Mouse (Mus musculus): ENCODE data around the gene Pmepa1. TPM values are rescaled to one million over a fixed set of nuclear protein-coding genes. Genes with fewer than 3 reads are reported as not detected.

Pmepa1 gene
- polyA plus RNA-seq, 1 experiment from 2014 or later = 4.1 TPM

DNA sequence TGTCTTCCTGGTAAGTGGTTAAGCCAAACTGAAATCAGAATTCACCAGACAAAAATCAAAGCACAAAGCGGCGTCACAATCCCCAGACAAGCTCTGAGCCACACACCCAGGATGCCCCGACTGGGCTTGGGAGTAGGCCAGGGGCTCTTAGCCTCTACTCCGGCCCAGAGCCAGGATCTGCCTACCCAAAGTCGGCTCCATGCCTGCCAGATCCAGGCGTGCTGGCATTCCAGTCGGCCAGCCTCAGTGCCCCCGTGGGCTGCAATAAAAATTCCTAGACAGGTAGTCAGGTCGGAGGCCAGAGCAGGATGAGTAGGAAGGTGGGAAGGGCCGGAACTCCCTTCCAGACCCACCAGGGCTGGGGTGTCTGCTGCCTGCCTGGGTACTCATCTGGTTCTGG lies 14.8 kb downstream of the Pmepa1 start:
- WGBS = 54% methylated on average over 10 of the region's 10 CpGs
- Histone ChIP-seq H3K9ac (ENCODE audit: low read length) (no peak overlapping the region), H3K4me1 (ENCODE audit: control insufficient read depth, insufficient read depth, low read length) (peaks cover 84% of the 10 kb centered on the region), H3K27me3 (ENCODE audit: control insufficient read depth, insufficient read depth, low read length) (no peaks in the 10 kb centered on the region), H3K36me3 (ENCODE audit: control insufficient read depth, insufficient read depth) (no peaks in the 10 kb centered on the region), H3K9me3 (replicated peaks; ENCODE audit: control insufficient read depth, low read length) (no peaks in the 10 kb centered on the region), H3K4me2 (ENCODE audit: low read depth, low read length) (no peak overlapping the region), H3K27ac (ENCODE audit: low read length) (peak overlapping the region; percentile 15; the same call in 1 of the 2 replicates), H3K4me3 (ENCODE audit: low read length) (no peak overlapping the region)
- ATAC-seq (replicated peaks; ENCODE audit: extremely low read depth, insufficient read depth, low FRiP score) = no peak

DNA sequence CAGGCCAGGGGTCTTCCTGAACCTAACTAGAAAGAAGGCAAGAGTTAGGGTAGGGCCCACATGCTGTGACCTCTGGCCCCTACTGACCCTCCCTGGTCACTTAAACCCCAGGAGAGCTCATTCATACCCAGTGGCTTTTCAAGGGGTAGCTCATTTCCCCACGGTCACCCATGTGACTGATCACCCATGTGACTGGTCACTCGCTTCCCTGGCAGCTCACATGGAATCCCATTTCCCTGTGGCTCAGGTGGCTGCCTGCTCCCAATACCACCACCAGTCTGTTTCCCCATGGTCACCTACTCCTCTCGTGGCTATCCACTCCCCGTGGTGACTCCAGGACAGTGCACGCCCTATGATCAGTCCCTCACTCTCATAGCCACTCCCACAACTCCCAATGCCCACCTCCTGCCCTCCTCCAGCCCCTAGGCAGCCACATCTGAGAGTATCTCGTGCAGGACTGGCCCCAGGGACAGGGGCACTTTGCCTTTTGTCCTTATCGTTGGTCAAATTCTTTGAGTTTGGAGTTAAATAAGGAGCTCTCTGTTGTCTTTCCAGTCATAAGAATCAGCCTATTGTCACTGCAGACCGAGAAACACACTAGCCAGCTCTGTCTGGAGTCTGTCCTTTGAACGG lies 17.8 kb downstream of the Pmepa1 start:
- H3K9me3 ChIP-seq (replicated peaks; ENCODE audit: control insufficient read depth, low read length) = no peaks in the 10 kb centered on the region
- peak overlapping the region; percentile 80 for H3K27ac ChIP-seq (ENCODE audit: low read length)
- no peaks in the 10 kb centered on the region for H3K27me3 ChIP-seq (ENCODE audit: control insufficient read depth, insufficient read depth, low read length)
- H3K4me2 ChIP-seq (ENCODE audit: low read depth, low read length) = no peak overlapping the region
- no peak for ATAC-seq (replicated peaks; ENCODE audit: extremely low read depth, insufficient read depth, low FRiP score)
- H3K4me1 ChIP-seq (ENCODE audit: control insufficient read depth, insufficient read depth, low read length) = peaks cover 85% of the 10 kb centered on the region
- no peak overlapping the region for H3K4me3 ChIP-seq (ENCODE audit: low read length)
- no peak overlapping the region for H3K9ac ChIP-seq (ENCODE audit: low read length)
- WGBS = 41% methylated on average over 9 of the region's 9 CpGs
- no peaks in the 10 kb centered on the region for H3K36me3 ChIP-seq (ENCODE audit: control insufficient read depth, insufficient read depth)

DNA sequence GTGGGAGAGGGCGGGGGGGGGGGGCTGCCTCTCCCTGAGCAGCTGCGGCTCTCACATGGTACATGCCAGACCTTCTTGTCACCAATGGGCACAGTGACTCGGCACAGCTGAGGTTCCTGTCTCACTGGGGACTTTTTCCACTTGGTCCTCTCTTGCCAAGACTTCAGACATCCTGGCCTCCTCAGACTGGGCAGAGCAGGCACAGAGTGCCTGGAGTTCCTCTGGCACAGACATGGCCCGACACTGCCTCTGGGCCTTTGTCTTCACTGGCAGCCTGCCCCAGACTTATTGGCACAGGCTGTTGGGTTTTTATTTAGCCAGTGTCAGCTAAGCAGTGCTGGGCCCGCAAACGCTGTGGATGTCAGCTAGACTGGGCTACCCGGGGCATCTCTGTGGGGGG lies 18.7 kb downstream of the Pmepa1 start:
- Histone ChIP-seq H3K4me2 (ENCODE audit: low read depth, low read length) (0 out of 2 replicates have a peak overlapping the region, but pooled peaks have one; percentile 22), H3K27ac (ENCODE audit: low read length) (peak overlapping the region; percentile 80), H3K27me3 (ENCODE audit: control insufficient read depth, insufficient read depth, low read length) (no peaks in the 10 kb centered on the region), H3K9ac (ENCODE audit: low read length) (no peak overlapping the region), H3K36me3 (ENCODE audit: control insufficient read depth, insufficient read depth) (no peaks in the 10 kb centered on the region), H3K9me3 (replicated peaks; ENCODE audit: control insufficient read depth, low read length) (no peaks in the 10 kb centered on the region), H3K4me1 (ENCODE audit: control insufficient read depth, insufficient read depth, low read length) (peaks cover 92% of the 10 kb centered on the region), H3K4me3 (ENCODE audit: low read length) (no peak overlapping the region)
- ATAC-seq (replicated peaks; ENCODE audit: extremely low read depth, insufficient read depth, low FRiP score) = peak; percentile 74
- 22% methylated on average over 7 of the region's 7 CpGs for WGBS

DNA sequence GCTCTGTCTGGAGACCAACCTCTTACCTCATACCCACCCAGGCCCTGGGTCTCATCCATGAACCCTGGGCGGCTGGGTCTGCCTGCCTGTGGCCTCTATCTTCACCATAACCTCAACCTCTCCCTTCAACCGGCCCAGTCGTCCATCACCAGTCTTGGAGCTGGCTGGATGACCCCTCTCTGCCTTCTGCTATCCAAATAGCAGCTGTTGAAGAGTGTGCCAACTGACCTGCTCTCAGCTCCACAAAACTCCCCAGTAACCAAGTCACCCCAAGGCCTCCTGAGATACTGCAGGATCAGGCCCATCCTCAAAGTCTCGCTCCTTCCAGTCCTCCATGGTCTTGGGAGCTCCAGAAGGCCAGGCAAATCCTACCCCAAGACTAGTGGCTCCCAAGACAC lies 19.8 kb downstream of the Pmepa1 start:
- Histone ChIP-seq H3K36me3 (ENCODE audit: control insufficient read depth, insufficient read depth) (no peaks in the 10 kb centered on the region), H3K4me1 (ENCODE audit: control insufficient read depth, insufficient read depth, low read length) (peaks cover 97% of the 10 kb centered on the region), H3K9ac (ENCODE audit: low read length) (no peak overlapping the region), H3K27me3 (ENCODE audit: control insufficient read depth, insufficient read depth, low read length) (no peaks in the 10 kb centered on the region), H3K4me2 (ENCODE audit: low read depth, low read length) (no peak overlapping the region), H3K9me3 (replicated peaks; ENCODE audit: control insufficient read depth, low read length) (no peaks in the 10 kb centered on the region), H3K4me3 (ENCODE audit: low read length) (no peak overlapping the region), H3K27ac (ENCODE audit: low read length) (0 out of 2 replicates have a peak overlapping the region, but pooled peaks have one; percentile 80)
- ATAC-seq (replicated peaks; ENCODE audit: extremely low read depth, insufficient read depth, low FRiP score) = no peak
- WGBS = 57% methylated on average over 4 of the region's 4 CpGs

DNA sequence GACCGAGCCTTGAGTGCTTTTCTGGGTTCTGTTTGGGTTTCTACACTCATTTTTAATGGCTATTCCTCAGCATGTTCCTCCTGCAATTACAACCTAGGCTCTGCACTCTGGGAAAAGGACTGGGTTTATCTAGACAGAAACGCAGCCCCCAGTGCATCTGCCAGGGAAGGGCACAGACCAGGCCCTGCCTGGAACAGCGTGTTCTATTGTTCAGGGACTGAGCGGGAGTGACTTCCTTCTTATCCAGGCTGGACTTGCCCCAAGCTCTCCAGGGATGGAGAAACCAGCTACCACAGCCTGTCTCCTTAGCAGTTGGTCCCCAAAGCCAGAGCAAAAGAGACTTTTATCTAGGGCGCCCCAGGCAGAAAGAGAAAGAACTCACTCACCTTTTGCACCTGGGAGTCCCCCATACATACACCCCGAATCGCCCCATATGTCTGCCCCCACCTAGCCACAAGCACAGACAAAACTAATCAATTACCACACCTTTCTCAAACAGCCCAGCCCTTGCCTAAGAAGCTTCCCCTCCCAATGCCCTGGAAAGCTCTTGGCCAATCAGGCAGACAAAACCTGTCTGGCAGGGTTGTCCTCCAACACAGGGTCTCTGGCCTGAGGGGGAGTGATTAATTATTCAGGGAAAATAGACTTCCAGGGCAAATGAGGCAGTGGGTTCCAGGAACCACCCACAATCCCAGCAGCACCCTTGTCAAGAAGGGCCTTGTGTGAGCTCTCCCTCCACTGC lies 20.4 kb downstream of the Pmepa1 start:
- Histone ChIP-seq H3K4me1 (ENCODE audit: control insufficient read depth, insufficient read depth, low read length) (peaks cover 97% of the 10 kb centered on the region), H3K36me3 (ENCODE audit: control insufficient read depth, insufficient read depth) (no peaks in the 10 kb centered on the region), H3K9ac (ENCODE audit: low read length) (no peak overlapping the region), H3K27me3 (ENCODE audit: control insufficient read depth, insufficient read depth, low read length) (no peaks in the 10 kb centered on the region), H3K4me3 (ENCODE audit: low read length) (no peak overlapping the region), H3K9me3 (replicated peaks; ENCODE audit: control insufficient read depth, low read length) (no peaks in the 10 kb centered on the region), H3K4me2 (ENCODE audit: low read depth, low read length) (no peak overlapping the region), H3K27ac (ENCODE audit: low read length) (no peak overlapping the region; the same call in 1 of the 2 replicates)
- ATAC-seq (replicated peaks; ENCODE audit: extremely low read depth, insufficient read depth, low FRiP score) = no peak
- 65% methylated on average over 7 of the region's 7 CpGs for WGBS

DNA sequence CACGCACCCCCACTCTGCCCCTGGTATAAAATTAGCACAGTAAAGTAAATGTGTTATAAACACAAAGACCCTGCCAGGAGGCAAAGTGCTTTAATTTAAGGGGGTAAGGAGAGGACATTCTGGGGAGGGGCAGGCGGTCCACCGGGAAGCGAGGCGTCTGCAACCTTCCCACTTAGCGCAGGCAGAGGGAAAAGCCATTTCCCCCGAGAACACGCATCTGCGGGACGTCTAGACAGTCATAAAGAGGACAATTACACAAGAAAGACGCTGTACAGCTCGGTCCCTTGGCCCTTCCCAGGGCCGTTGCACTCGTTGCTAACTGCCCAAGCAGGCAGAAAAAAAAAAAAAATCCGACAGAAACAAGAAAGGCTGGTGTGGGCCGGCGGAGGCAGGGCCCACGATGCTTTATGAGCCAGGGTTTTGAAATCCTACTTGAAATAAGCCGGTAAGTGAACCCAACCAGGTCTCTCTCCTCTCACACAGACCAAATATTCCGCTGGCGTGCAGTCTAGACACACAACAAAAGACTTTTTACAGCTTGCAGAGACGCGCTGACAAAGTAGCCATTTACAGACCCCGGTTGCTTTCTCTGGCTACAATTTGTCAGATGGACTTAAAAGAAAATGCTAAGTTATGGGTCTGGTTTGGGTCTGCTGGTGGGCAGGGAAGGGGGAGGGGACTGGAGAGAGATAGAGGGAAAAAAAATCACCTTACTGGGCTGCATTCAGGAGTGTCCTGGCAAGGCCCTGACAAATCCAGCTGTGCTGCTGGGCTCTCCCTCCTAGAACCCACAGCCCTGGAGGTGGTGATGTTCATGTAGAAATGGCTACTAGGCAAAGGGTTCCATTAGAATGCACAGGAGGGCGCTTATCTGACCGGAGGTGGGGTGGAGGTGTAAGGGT lies 22.3 kb downstream of the Pmepa1 start:
- 42% methylated on average over 26 of the region's 26 CpGs for WGBS
- ATAC-seq (replicated peaks; ENCODE audit: extremely low read depth, insufficient read depth, low FRiP score) = no peak
- Histone ChIP-seq H3K27ac (ENCODE audit: low read length) (peak overlapping the region; percentile 41; the same call in 1 of the 2 replicates), H3K27me3 (ENCODE audit: control insufficient read depth, insufficient read depth, low read length) (no peaks in the 10 kb centered on the region), H3K4me3 (ENCODE audit: low read length) (no peak overlapping the region), H3K9ac (ENCODE audit: low read length) (peak overlapping the region; percentile 24; the same call in 1 of the 2 replicates), H3K4me2 (ENCODE audit: low read depth, low read length) (0 out of 2 replicates have a peak overlapping the region, but pooled peaks have one; percentile 17), H3K36me3 (ENCODE audit: control insufficient read depth, insufficient read depth) (no peaks in the 10 kb centered on the region), H3K9me3 (replicated peaks; ENCODE audit: control insufficient read depth, low read length) (no peaks in the 10 kb centered on the region), H3K4me1 (ENCODE audit: control insufficient read depth, insufficient read depth, low read length) (peaks cover 96% of the 10 kb centered on the region)

DNA sequence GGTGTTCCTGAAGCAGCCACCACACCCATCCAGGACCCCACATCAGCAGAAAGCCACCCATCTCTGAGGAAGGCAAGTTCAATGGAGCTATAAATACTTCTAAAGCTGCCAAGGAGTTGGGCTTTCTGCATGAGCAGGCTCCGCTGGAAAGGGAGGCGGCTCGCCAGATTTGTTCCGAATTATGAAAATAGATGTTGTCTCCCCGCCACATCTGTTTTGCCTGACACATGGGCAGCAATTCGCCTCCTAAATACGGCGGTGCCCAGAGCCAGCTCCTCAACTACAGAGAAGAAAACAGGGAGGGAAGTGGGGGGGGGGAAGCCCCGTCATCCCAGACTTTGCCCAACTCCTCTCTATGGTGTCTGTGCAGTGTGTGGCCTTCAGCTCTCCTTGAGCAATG lies 24.7 kb downstream of the Pmepa1 start:
- Histone ChIP-seq H3K27me3 (ENCODE audit: control insufficient read depth, insufficient read depth, low read length) (no peaks in the 10 kb centered on the region), H3K9ac (ENCODE audit: low read length) (0 out of 2 replicates have a peak overlapping the region, but pooled peaks have one; percentile 41), H3K36me3 (ENCODE audit: control insufficient read depth, insufficient read depth) (no peaks in the 10 kb centered on the region), H3K4me2 (ENCODE audit: low read depth, low read length) (no peak overlapping the region), H3K4me3 (ENCODE audit: low read length) (no peak overlapping the region), H3K4me1 (ENCODE audit: control insufficient read depth, insufficient read depth, low read length) (peaks cover 90% of the 10 kb centered on the region), H3K27ac (ENCODE audit: low read length) (peak overlapping the region; percentile 14; the same call in 1 of the 2 replicates), H3K9me3 (replicated peaks; ENCODE audit: control insufficient read depth, low read length) (no peaks in the 10 kb centered on the region)
- no peak for ATAC-seq (replicated peaks; ENCODE audit: extremely low read depth, insufficient read depth, low FRiP score)
- WGBS = 45% methylated on average over 9 of the region's 9 CpGs

DNA sequence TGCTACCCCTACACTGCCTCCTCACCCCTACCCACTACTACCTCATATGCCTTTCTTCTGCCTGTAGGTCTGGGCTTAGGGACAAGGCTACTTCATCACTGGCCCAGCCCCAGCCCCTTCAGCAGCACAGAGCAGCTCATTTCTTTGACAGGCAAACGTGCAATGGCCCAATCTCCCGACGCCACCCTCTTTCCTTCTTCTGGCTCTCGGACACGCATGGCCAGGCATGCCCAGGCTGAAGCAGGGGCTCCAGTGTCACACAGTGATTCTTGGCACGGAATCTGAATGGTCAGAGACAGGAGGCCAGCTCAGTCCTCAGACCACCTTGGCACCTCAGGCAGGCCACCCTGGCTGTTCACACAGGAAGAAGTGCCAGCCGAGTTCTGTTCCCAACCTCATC lies 25.2 kb downstream of the Pmepa1 start:
- Histone ChIP-seq H3K4me2 (ENCODE audit: low read depth, low read length) (no peak overlapping the region), H3K4me1 (ENCODE audit: control insufficient read depth, insufficient read depth, low read length) (peaks cover 90% of the 10 kb centered on the region), H3K27ac (ENCODE audit: low read length) (peak overlapping the region; percentile 2), H3K4me3 (ENCODE audit: low read length) (no peak overlapping the region), H3K27me3 (ENCODE audit: control insufficient read depth, insufficient read depth, low read length) (no peaks in the 10 kb centered on the region), H3K9me3 (replicated peaks; ENCODE audit: control insufficient read depth, low read length) (no peaks in the 10 kb centered on the region), H3K36me3 (ENCODE audit: control insufficient read depth, insufficient read depth) (no peaks in the 10 kb centered on the region), H3K9ac (ENCODE audit: low read length) (no peak overlapping the region)
- WGBS = 34% methylated on average over 7 of the region's 7 CpGs
- no peak for ATAC-seq (replicated peaks; ENCODE audit: extremely low read depth, insufficient read depth, low FRiP score)

Data from heart, embryonic 16.5 days (tissue).